Mouse (Mus musculus) heart, embryonic 14.5 days (tissue): ENCODE results near the gene Rpl22l1. TPM values are rescaled to one million over a fixed set of nuclear protein-coding genes. Genes with fewer than 3 reads are reported as not detected.

Source experiments
- ATAC-seq: fragments of 200-750 bp; cut with Nextera tagmentation; 2 replicates; pipeline ENCODE4 v1.8.0; 2017; ENCODE audit warnings: low read depth, moderate TSS enrichment; ENCODE audit not compliant: insufficient number of reproducible peaks, insufficient read depth, low FRiP score
- H3K27ac ChIP-seq, 2 experiments: fragments of 200-500 bp in 1 of 2; fragments of 300-500 bp in 1 of 2; sonication (generic) in 1 of 2; replicated peaks in 1 of 2; 2 replicates each; pipeline ENCODE4 v1.5.1; 2012 to 2014; ENCODE audit warnings: low read depth in 2 of 2, low read length in 2 of 2, control low read depth in 1 of 2, mild to moderate bottlenecking in 1 of 2, mixed read lengths in 1 of 2; ENCODE audit not compliant: control insufficient read depth in 1 of 2, insufficient read depth in 1 of 2
- H3K27me3 ChIP-seq: fragments of 300-500 bp; sonication (generic); 2 replicates; pipeline ENCODE4 v1.6.1; 2014; ENCODE audit warnings: mild to moderate bottlenecking, low read length, control low read depth; ENCODE audit not compliant: control insufficient read depth, insufficient read depth
- H3K36me3 ChIP-seq: fragments of 300-500 bp; sonication (generic); 2 replicates; pipeline ENCODE4 v1.6.1; 2014; ENCODE audit warnings: mild to moderate bottlenecking, control low read depth, low read length, mixed read lengths; ENCODE audit not compliant: control insufficient read depth, insufficient read depth
- H3K4me1 ChIP-seq, 2 experiments: fragments of 200-500 bp in 1 of 2; fragments of 300-500 bp in 1 of 2; sonication (generic) in 1 of 2; 2 replicates each; pipeline ENCODE4 v1.6.1; 2012 to 2014; ENCODE audit warnings: low read length in 2 of 2, control low read depth in 1 of 2, mixed read lengths in 1 of 2; ENCODE audit not compliant: control insufficient read depth in 2 of 2, insufficient read depth in 2 of 2
- H3K4me2 ChIP-seq: fragments of 300-500 bp; sonication (generic); 2 replicates; pipeline ENCODE4 v1.6.1; 2014; ENCODE audit warnings: mild to moderate bottlenecking, low read length
- H3K4me3 ChIP-seq, 2 experiments: fragments of 200-500 bp in 1 of 2; fragments of 300-500 bp in 1 of 2; sonication (generic) in 1 of 2; 2 replicates each; pipeline ENCODE4 v1.5.1; 2012 to 2014; ENCODE audit warnings: low read length in 2 of 2, mild to moderate bottlenecking in 2 of 2, control low read depth in 1 of 2, low read depth in 1 of 2, moderate library complexity in 1 of 2; ENCODE audit not compliant: control insufficient read depth in 1 of 2, insufficient read depth in 1 of 2
- H3K9ac ChIP-seq: fragments of 300-500 bp; sonication (generic); 2 replicates; pipeline ENCODE4 v1.6.1; 2014; ENCODE audit warnings: mild to moderate bottlenecking, low read length
- H3K9me3 ChIP-seq: fragments of 300-500 bp; sonication (generic); 2 replicates; pipeline ENCODE4 v1.6.1; 2016; ENCODE audit warnings: low read length, control low read depth; ENCODE audit not compliant: control insufficient read depth
- WGBS: fragments of 180-500 bp; shearing (Covaris S2); extraction: QIAGEN DNeasy Blood & Tissue Kit; methylation state at CpG from one replicate; pipeline ENCODE4 v1.1.7; 2014; 5-methylcytosine and 5-hydroxymethylcytosine counted together
- polyA plus RNA-seq: library from polyadenylated mRNA; unstranded; fragments of >200 nt; fragmentation: Nextera tagmentation; extraction: Ambion mirVana; gene quantifications from 2 replicates; pipeline ENCODE4 v1.2.1, GENCODE M21; 2014

Rpl22l1 gene
- polyA plus RNA-seq, 1 experiment from 2014 or later: 279 TPM

DNA sequence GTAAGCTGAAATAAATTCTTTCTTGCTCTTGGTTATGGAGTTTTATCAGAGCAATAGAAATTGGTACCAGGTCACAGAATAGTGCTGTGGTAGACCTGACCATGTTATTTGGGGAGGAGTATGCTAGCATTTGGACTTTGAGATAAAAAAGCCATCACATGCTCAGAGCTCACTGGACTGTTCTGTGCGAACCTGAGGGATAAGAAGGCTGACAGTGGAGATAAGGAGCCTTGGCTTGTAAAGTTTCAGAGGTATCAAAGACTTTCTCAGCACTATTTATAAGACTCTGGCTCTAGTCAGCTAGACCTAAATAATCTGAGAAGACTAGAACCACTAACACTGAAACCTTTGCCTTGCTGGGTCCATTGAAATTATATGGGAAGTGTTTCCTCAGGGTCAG, 29.3 kb upstream of the Rpl22l1 start:
- WGBS: 17% methylated on average over 1 of the region's 1 CpGs
- no peak overlapping the region for H3K9ac ChIP-seq
- H3K4me1 ChIP-seq: peaks cover 0 to 3% of the 10 kb centered on the region in 2 experiments; a peak in 1 of 4 replicates
- H3K9me3 ChIP-seq: no peaks in the 10 kb centered on the region
- no peaks in the 10 kb centered on the region for H3K27me3 ChIP-seq
- H3K4me2 ChIP-seq: no peak overlapping the region
- ATAC-seq: no peak
- no peaks in the 10 kb centered on the region for H3K36me3 ChIP-seq
- H3K4me3 ChIP-seq: no peak overlapping the region
- no peak overlapping the region for H3K27ac ChIP-seq

DNA sequence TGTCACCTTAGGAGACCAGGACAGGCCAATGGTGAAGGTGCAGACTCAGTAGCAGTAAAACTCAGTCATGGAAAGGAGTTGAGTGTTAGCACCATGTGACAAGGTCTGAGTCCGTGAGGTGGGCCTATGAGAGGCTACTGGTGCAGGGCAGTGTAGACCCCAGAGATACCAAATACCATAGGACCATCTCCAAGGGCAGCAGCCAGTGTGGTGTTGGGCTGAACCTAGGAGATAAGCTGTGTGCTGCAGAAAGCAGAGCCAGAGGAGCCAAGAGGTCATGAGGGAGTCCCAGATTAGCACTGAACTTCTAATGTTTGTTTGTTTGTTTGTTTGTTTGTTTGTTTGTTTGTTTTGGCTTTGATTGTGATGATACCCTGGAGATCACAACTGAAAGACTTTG, 28.7 kb upstream of the Rpl22l1 start:
- H3K9me3 ChIP-seq: no peaks in the 10 kb centered on the region
- H3K27me3 ChIP-seq: no peaks in the 10 kb centered on the region
- no peak overlapping the region for H3K27ac ChIP-seq
- 57% methylated on average over 1 of the region's 1 CpGs for WGBS
- no peak overlapping the region for H3K9ac ChIP-seq
- no peaks in the 10 kb centered on the region for H3K36me3 ChIP-seq
- ATAC-seq: no peak; the same call in 1 of the 2 replicates
- H3K4me1 ChIP-seq: peaks cover 0 to 3% of the 10 kb centered on the region in 2 experiments; a peak in 1 of 4 replicates
- H3K4me3 ChIP-seq: no peak overlapping the region
- H3K4me2 ChIP-seq: no peak overlapping the region

DNA sequence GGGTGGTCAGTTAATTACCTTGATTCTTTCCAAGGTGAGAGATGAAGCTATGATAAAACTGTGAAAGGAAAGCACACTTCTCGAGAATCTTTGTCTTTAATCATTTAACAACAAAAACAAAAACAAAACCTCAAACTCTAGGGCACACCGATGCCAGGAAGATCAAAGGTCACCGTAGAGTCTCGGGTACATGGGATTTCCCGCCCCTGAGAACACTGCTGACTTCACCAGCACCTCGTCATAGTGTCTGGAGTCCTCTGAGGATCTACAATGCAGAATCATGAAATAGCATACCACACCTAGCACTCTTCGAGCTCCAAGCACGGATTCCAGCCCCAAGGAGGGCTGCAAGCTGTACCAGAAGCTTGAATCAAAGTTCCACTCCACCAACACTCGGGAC, 24.7 kb upstream of the Rpl22l1 start:
- H3K36me3 ChIP-seq: 0 out of 2 replicates have a peak, but pooled peaks cover 7% of the 10 kb centered on the region
- H3K27me3 ChIP-seq: no peaks in the 10 kb centered on the region
- H3K4me1 ChIP-seq: peaks cover 5% of the 10 kb centered on the region in 2 experiments
- no peak for ATAC-seq
- H3K4me3 ChIP-seq: peak overlapping the region; percentile 63 to 81; a peak in 2 of 4 replicates
- H3K27ac ChIP-seq: no peak overlapping the region
- WGBS: 77% methylated on average over 9 of the region's 9 CpGs
- H3K9ac ChIP-seq: no peak overlapping the region
- no peaks in the 10 kb centered on the region for H3K9me3 ChIP-seq
- H3K4me2 ChIP-seq: peak overlapping the region; percentile 97

DNA sequence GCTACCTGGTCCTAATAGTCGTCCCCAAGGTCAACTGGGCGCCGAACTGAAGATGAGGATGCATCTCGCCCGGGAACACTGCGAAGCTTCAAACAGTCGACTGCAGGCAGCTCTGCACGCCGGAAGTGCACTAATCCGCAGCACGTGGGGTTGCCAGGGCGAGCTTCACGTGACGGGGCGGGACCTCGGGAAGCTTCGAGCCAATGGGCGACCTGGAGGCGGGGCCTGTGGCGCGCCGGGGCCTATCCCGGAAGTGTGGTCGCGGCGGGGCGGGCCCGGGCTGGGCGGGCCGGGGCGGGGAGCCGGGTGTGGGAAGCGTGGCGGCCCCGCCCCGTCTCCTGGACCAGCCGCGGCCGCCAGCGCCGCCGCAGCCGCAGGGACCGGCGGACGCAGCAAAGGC, 24.2 kb upstream of the Rpl22l1 start, which contains the start of gene Eif5a2:
Gene Eif5a2 (plus strand): TSS at position 283 of the 400 bp plus-strand sequence.
- Histone ChIP-seq H3K9me3 (no peaks in the 10 kb centered on the region), H3K27me3 (no peaks in the 10 kb centered on the region), H3K36me3 (0 out of 2 replicates have a peak, but pooled peaks cover 7% of the 10 kb centered on the region), H3K4me1 (peaks cover 5% of the 10 kb centered on the region in 2 experiments), H3K9ac (peak within 1 kb of the TSS; percentile 84), H3K4me3 (peak within 1 kb of the TSS; percentile 63 to 81), H3K27ac (no peak within 1 kb of the TSS), H3K4me2 (peak within 1 kb of the TSS; percentile 97)
- ATAC-seq: peak; percentile 97
- WGBS: 4% methylated on average over 29 of the region's 46 CpGs

DNA sequence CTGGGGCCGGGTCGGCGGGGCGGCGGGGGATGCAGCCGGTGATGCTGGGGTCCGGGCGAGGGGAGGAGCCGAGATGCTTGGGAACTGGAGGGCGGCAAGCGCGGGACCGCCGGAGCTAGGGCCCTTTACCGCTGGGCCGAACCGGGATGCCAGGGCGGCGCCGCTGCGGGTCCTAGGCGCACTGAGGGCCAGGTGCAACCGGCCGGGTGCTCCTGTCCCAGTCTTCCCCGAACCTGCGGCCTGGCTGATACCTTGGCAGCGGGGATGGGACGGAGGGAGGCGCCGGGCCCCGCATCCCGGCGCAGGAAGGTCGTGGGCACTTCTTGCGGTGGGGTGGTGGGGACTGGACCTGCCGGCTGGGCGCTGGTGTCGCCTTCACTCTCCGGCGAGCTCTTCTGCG, 23.8 kb upstream of the Rpl22l1 start:
- Histone ChIP-seq H3K27ac (no peak overlapping the region), H3K9me3 (no peaks in the 10 kb centered on the region), H3K9ac (peak overlapping the region; percentile 84), H3K27me3 (no peaks in the 10 kb centered on the region), H3K4me1 (peaks cover 5% of the 10 kb centered on the region in 2 experiments), H3K4me2 (peak overlapping the region; percentile 97), H3K36me3 (0 out of 2 replicates have a peak, but pooled peaks cover 7% of the 10 kb centered on the region), H3K4me3 (peak overlapping the region; percentile 63 to 81)
- ATAC-seq: no peak
- under 1% methylated on average over 36 of the region's 41 CpGs for WGBS

DNA sequence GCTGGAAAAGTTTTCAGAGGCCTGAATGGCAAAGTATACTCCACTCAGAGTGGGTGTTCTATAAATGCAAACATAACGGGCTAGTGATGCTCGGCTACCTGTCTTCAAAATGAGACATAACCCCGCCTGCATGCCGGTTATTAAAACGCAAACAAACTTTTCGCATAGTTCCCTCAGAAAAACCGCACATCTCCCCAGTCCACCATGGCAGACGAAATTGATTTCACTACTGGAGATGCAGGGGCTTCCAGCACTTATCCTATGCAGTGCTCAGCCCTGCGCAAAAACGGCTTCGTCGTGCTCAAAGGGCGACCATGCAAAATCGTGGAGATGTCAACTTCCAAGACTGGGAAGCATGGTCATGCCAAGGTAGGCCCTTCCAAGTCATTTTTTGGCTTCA, 23.4 kb upstream of the Rpl22l1 start:
- peaks cover 5% of the 10 kb centered on the region in 2 experiments for H3K4me1 ChIP-seq
- 15% methylated on average over 14 of the region's 14 CpGs for WGBS
- 0 out of 2 replicates have a peak, but pooled peaks cover 7% of the 10 kb centered on the region for H3K36me3 ChIP-seq
- no peak for ATAC-seq
- H3K27ac ChIP-seq: no peak overlapping the region
- peak overlapping the region; percentile 97 for H3K4me2 ChIP-seq
- no peaks in the 10 kb centered on the region for H3K27me3 ChIP-seq
- peak overlapping the region; percentile 63 to 81 for H3K4me3 ChIP-seq
- H3K9ac ChIP-seq: peak overlapping the region; percentile 84
- no peaks in the 10 kb centered on the region for H3K9me3 ChIP-seq

DNA sequence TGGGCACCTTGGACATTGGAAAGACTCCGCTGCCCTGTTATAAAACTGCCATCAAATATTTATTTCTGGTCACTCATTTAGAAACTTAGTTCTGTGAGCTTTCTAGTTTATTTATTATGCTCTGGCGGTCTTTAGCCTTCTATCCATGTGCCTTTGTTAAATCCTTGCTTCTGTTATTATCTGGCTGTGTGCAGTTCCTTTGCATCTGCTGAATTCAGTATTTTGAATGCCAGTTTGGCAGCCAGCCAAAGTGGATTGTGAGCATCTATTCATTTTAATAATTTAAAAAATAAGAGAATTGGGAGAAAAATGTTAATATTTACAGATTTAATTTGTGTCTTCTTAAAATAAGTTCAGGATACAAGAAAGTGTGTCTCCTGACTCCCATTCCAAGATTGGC, 21.1 kb upstream of the Rpl22l1 start:
- 91% methylated on average over 2 of the region's 2 CpGs for WGBS
- H3K27ac ChIP-seq: no peak overlapping the region
- peaks cover 5% of the 10 kb centered on the region in 2 experiments for H3K4me1 ChIP-seq
- H3K36me3 ChIP-seq: 0 out of 2 replicates have a peak, but pooled peaks cover 7% of the 10 kb centered on the region
- ATAC-seq: no peak
- no peak overlapping the region for H3K9ac ChIP-seq
- H3K27me3 ChIP-seq: no peaks in the 10 kb centered on the region
- H3K4me3 ChIP-seq: no peak overlapping the region
- H3K4me2 ChIP-seq: no peak overlapping the region
- no peaks in the 10 kb centered on the region for H3K9me3 ChIP-seq

DNA sequence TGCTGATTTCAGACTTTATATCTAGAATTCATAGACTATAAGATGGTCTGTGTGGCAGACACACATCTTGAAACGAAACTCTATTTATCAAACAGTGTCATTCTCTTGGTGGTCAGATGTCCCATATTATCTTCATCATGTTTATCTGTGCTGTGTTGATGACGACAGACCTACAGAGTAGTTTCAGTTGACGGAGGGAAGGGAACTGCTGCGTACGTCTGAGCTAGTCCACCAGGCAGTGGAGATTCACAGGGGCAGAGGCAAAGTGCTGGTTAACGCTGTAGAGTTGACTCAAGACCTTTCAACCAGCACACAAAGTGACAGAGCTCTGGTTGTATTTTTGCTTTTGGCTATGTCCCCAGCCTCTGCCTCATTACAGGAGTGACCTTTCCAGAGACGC, 10.4 kb upstream of the Rpl22l1 start:
- 74% methylated on average over 7 of the region's 7 CpGs for WGBS
- ATAC-seq: no peak
- H3K9me3 ChIP-seq: no peaks in the 10 kb centered on the region
- H3K36me3 ChIP-seq: no peaks in the 10 kb centered on the region
- H3K27me3 ChIP-seq: no peaks in the 10 kb centered on the region
- H3K4me1 ChIP-seq: no peaks in the 10 kb centered on the region
- H3K27ac ChIP-seq: no peak overlapping the region
- no peak overlapping the region for H3K4me2 ChIP-seq
- H3K9ac ChIP-seq: no peak overlapping the region
- H3K4me3 ChIP-seq: no peak overlapping the region
